Mouse (Mus musculus): Measurements from ENCODE around the gene Zfp97. TPM values are rescaled to one million over a fixed set of nuclear protein-coding genes. Genes with fewer than 3 reads are reported as not detected.
"Not testable (repeated sequence)": the region's sequence is repeated elsewhere in the genome, so short reads cannot be mapped to it uniquely, and the experiment has no call there.

Gene Zfp97
- 3.4 and 4.4 TPM in 2 replicates for polyA plus RNA-seq (2016; fragmentation: Nextera tagmentation; extraction: Ambion mirVana)

DNA sequence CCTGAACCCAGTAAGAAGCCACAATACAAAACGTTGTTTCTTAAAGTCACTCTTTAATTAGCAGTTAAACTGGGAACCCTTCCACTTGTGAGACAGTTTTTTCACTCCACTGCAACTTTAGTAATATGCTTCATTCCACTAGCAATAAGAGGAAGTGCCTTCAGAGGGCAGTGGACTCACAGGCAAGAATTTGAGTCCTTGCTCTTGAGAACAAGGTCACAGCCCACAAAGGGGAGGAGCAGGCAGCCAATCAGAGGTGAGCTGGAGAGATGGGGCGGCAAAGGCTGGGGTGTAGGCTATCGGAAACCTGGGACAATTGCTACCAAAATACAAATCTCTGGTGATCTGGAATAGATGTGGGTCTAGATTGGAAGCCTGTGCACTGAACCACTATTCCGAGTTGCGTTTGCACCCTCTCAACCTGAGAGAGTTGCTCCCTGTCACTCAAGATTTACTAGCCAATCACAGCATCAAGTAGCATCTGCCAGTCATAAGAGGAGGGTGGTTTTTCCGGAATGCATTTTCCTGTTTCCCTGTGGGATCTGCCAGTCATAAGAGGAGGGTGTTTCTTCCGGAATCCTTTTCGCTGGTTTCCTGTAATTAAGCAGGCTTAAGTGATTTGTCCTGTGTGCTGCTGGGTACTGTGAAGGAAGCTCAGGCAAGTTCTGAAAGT lies at the start of gene Zfp97:
Zfp97 (plus strand) TSS at position 586 of the 673 bp plus-strand sequence.
- WGBS, result no CpG with 5 or more reads among the region's 8 CpGs
- H3K4me1 ChIP-seq (replicated peaks), result not testable (repeated sequence)

DNA sequence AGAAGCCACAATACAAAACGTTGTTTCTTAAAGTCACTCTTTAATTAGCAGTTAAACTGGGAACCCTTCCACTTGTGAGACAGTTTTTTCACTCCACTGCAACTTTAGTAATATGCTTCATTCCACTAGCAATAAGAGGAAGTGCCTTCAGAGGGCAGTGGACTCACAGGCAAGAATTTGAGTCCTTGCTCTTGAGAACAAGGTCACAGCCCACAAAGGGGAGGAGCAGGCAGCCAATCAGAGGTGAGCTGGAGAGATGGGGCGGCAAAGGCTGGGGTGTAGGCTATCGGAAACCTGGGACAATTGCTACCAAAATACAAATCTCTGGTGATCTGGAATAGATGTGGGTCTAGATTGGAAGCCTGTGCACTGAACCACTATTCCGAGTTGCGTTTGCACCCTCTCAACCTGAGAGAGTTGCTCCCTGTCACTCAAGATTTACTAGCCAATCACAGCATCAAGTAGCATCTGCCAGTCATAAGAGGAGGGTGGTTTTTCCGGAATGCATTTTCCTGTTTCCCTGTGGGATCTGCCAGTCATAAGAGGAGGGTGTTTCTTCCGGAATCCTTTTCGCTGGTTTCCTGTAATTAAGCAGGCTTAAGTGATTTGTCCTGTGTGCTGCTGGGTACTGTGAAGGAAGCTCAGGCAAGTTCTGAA lies 57.7 kb downstream of the Zfp97 start:
- DNase-seq (ENCODE audit: low spot score); H3K4me3 ChIP-seq; H3K27me3 ChIP-seq (ENCODE audit: insufficient read depth, poor library complexity, severe bottlenecking); H3K36me3 ChIP-seq; H3K27ac ChIP-seq; H3K4me1 ChIP-seq (replicated peaks); H3K9me3 ChIP-seq: not testable (repeated sequence)
- no CpG with 5 or more reads among the region's 8 CpGs for WGBS

More for the DNA sequence above, at the start of gene Zfp97:
- H3K27me3 ChIP-seq (ENCODE audit: insufficient read depth, poor library complexity, severe bottlenecking); H3K36me3 ChIP-seq; DNase-seq (ENCODE audit: low spot score); H3K9me3 ChIP-seq; H3K4me3 ChIP-seq; H3K27ac ChIP-seq: not testable (repeated sequence)

DNA sequence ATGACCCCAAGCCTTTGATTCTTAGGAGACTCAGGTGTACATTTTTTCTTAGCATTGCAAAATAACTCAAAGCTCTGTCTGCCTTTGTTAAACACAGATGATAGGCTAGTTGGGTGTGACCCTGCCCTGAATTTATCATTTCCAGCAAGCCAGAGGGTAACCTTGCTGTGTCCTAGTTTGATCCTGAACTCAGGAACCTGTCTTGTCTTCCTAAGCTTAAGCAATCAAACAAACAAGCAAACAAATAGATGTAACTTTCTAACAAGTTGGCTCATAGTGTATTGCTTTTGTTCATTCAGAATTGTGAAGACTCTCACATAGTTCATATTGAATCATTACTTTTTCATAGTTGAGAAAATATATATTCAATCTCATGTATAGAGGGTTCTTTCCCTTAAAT lies 73.5 kb downstream of the Zfp97 start:
- not testable (repeated sequence) for H3K27me3 ChIP-seq (ENCODE audit: insufficient read depth, poor library complexity, severe bottlenecking); H3K4me1 ChIP-seq (replicated peaks); H3K4me3 ChIP-seq; H3K27ac ChIP-seq; DNase-seq (ENCODE audit: low spot score)
- Histone ChIP-seq H3K36me3 (peaks cover 24% of the 10 kb centered on the region), H3K9me3 (peaks cover 51% of the 10 kb centered on the region)

DNA sequence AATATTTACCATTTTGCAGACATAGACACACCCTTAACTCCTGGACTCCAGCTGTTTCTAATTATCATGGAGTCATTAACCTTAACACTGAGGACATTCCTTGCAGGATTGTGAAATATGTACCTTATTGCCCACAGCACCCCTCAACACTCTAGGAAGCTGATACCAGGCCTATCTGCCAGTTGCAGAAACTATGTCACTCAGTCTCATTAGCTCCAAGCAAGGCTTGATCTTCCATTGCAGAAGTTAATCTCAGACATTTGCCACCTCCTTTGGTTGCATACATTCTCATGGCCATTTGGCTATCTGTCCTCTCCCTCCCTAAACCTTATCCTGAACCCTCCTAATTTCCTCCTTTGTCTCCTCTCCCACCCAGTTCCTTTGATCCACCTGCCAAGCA lies 74.0 kb downstream of the Zfp97 start:
- Histone ChIP-seq H3K9me3 (peaks cover 51% of the 10 kb centered on the region), H3K4me3 (no peak overlapping the region), H3K36me3 (peaks cover 27% of the 10 kb centered on the region), H3K27me3 (ENCODE audit: insufficient read depth, poor library complexity, severe bottlenecking) (no peaks in the 10 kb centered on the region), H3K27ac (no peak overlapping the region), H3K4me1 (replicated peaks) (no peaks in the 10 kb centered on the region)
- DNase-seq (ENCODE audit: low spot score), result no peak

DNA sequence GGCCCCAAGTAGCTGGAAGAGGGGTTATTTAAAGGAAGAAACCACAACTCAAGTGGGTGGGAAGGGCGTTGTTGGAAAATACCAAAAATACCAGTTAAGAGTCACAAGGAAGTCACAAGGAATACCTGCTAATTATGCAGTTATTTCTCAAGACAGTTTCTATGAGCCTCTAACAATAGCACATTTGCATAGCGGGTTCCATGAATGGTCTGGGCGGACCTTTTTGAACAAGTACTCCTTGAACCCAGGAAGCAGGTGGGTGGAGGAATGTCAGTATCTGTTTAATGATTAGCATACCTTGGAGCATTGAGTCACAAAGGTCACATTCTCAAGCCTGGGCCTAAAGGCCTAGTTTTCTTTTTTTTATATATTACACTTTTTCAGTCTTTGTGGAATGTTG lies 74.9 kb downstream of the Zfp97 start:
- 96% methylated on average over 3 of the region's 3 CpGs for WGBS
- not testable (repeated sequence) for H3K4me3 ChIP-seq; H3K4me1 ChIP-seq (replicated peaks); DNase-seq (ENCODE audit: low spot score); H3K27me3 ChIP-seq (ENCODE audit: insufficient read depth, poor library complexity, severe bottlenecking); H3K27ac ChIP-seq
- H3K9me3 ChIP-seq, result peaks cover 60% of the 10 kb centered on the region
- H3K36me3 ChIP-seq, result peaks cover 30% of the 10 kb centered on the region

Other genes with a start within 250 kb of the Zfp97 start
- 2.9 and 4.8 TPM in 2 replicates for gene Zfp960, start 57.3 kb upstream of the Zfp97 start, polyA plus RNA-seq (2016; fragmentation: Nextera tagmentation; extraction: Ambion mirVana)

Measured in hindbrain, embryonic 10.5 days (tissue).